Mouse (Mus musculus) embryonic facial prominence, embryonic 12.5 days (tissue): ENCODE data around the gene Eml4. TPM values are rescaled to one million over a fixed set of nuclear protein-coding genes. Genes with fewer than 3 reads are reported as not detected.

ENCODE experiments used
- ATAC-seq: fragments of 200-750 bp; cut with Nextera tagmentation; 2 replicates; pipeline ENCODE4 v1.8.0; 2017; ENCODE audit not compliant: insufficient number of reproducible peaks, insufficient read depth, low FRiP score, low TSS enrichment
- H3K27ac ChIP-seq: fragments of 300-500 bp; sonication (generic); 2 replicates; pipeline ENCODE4 v1.5.1; 2016; ENCODE audit warnings: mild to moderate bottlenecking
- H3K27me3 ChIP-seq: fragments of 300-500 bp; sonication (generic); 2 replicates; pipeline ENCODE4 v1.6.1; 2016; ENCODE audit warnings: mild to moderate bottlenecking, moderate library complexity
- H3K36me3 ChIP-seq: fragments of 300-500 bp; sonication (generic); 2 replicates; pipeline ENCODE4 v1.6.1; 2016; ENCODE audit warnings: mild to moderate bottlenecking
- H3K4me1 ChIP-seq: fragments of 300-500 bp; sonication (generic); 2 replicates; pipeline ENCODE4 v1.6.1; 2016
- H3K4me2 ChIP-seq: fragments of 300-500 bp; sonication (generic); replicated peaks from 2 replicates; pipeline ENCODE4 v1.6.1; 2016; ENCODE audit warnings: mild to moderate bottlenecking, moderate library complexity
- H3K4me3 ChIP-seq: fragments of 300-500 bp; sonication (generic); 2 replicates; pipeline ENCODE4 v1.5.1; 2016; ENCODE audit warnings: mild to moderate bottlenecking
- H3K9ac ChIP-seq: fragments of 300-500 bp; sonication (generic); 2 replicates; pipeline ENCODE4 v1.6.1; 2016; ENCODE audit warnings: mild to moderate bottlenecking, moderate library complexity
- H3K9me3 ChIP-seq: fragments of 300-500 bp; sonication (generic); 2 replicates; pipeline ENCODE4 v1.6.1; 2016; ENCODE audit warnings: mild to moderate bottlenecking, moderate library complexity
- WGBS: fragments of 180-500 bp; shearing (Covaris S2); methylation state at CpG from one replicate; pipeline ENCODE4 v1.1.7; 2016; 5-methylcytosine and 5-hydroxymethylcytosine counted together
- polyA plus RNA-seq: library from polyadenylated mRNA; unstranded; fragments of >200 nt; fragmentation: Nextera tagmentation; extraction: Ambion mirVana; gene quantifications from 2 replicates; pipeline ENCODE4 v1.2.1, GENCODE M21; 2016

The Eml4 gene
- 66.7 and 68.0 TPM in 2 replicates for polyA plus RNA-seq

DNA sequence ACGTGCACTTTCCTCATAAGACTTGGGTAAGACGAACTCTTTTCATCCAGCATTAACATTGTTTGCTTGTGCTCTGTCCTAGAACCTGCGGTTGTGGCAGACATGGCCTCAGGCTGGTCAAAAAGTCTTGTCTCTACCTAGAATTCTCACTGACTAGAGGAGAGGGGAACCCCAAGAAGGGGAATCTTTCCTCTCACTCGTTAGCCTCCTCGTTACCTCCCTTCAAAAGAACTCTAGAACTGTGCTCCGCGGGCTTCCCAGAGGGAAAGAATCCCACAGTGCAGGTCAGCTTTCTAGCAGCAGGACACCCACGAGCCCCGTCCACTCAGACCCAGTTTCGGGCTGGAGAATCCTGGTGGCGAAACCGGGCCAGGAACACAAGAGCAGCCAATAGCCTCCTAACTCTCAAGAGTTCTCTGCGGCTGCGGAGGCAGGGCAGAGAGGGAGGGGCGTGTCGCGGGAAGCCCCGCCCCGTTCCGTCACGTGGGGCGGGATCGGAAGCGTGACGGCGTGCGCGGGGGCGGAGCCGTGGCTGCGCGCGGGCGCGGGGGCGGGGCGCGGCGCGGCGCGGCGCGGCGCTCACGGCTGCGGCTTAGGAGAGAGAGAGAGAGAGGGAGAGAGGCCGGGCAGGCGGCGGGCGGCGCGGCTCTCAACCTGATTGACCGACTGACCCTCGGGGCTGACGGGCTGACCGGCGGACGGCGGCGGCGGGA is at the start of gene Eml4:
Gene Eml4, plus strand, starts transcription at position 553 of the 713 bp plus-strand sequence.
- ATAC-seq, result peak; percentile 89
- peak within 1 kb of the TSS; percentile 66 for H3K4me2 ChIP-seq
- H3K9me3 ChIP-seq, result no peaks in the 10 kb centered on the region
- peak within 1 kb of the TSS; percentile 87 for H3K4me3 ChIP-seq
- H3K9ac ChIP-seq, result peak within 1 kb of the TSS; percentile 95
- H3K4me1 ChIP-seq, result peaks cover 20% of the 10 kb centered on the region
- no peaks in the 10 kb centered on the region for H3K36me3 ChIP-seq
- no peaks in the 10 kb centered on the region for H3K27me3 ChIP-seq
- 2% methylated on average over 53 of the region's 62 CpGs for WGBS
- H3K27ac ChIP-seq, result peak within 1 kb of the TSS; percentile 95

DNA sequence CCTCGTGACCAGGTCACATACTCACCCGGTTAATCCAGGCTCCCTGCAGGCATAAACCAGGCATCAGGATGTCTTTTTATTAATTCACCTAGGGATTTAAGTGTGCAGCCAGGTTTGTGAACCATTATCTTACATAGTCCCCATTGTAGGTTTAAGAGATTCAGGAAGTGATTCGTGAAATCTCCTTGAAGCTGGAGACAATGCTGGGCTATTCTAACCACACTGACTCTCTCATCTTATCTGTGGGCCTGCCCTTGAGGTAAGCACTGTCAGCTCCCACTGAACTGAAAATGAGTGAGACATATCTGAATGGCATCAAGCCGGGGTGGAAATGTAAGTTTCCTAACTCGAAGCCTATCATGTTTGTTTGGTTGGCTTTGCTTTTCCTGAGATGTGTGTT is 49.3 kb upstream of the Eml4 start:
- no peak overlapping the region for H3K4me2 ChIP-seq
- no peaks in the 10 kb centered on the region for H3K27me3 ChIP-seq
- no peak overlapping the region for H3K9ac ChIP-seq
- H3K9me3 ChIP-seq, result no peaks in the 10 kb centered on the region
- no peak for ATAC-seq
- no peaks in the 10 kb centered on the region for H3K36me3 ChIP-seq
- H3K4me3 ChIP-seq, result no peak overlapping the region
- no peak overlapping the region for H3K27ac ChIP-seq
- H3K4me1 ChIP-seq, result no peaks in the 10 kb centered on the region
- 84% methylated on average over 5 of the region's 5 CpGs for WGBS

DNA sequence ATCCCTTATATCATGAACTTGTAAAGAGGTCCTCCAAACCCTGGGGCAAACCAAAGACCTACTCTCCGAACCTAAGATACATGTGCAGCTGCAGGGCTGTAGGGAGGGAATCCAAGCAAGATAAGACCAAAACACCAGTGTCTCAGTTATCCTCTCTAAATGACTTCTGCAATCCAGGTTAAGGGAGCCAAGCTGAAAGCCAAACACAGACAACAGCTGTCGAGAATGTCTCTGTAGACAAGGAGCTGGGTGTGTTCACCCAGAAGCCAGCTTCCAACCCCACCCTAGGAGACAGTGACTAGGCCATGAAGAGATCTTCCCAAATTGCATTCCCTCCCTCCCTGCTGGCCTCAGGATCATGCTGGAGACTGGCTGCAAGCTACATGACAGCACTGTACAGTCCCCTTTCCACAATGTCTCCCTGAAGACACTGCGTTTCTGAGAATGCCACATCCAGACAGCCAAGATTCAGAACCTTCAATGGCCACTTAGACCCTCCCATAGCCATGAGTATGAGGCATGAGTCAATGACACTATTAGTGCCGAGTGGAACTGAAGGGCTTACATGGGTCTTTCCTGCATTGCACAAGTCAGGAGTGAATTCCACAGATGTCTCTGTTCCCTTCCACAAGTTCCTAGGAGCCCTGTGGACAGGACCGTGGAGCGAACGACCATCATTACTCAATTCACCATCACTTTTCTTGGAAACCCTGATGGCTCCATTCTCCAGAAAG is 46.5 kb upstream of the Eml4 start:
- no peaks in the 10 kb centered on the region for H3K27me3 ChIP-seq
- H3K9me3 ChIP-seq, result no peaks in the 10 kb centered on the region
- peaks cover 8% of the 10 kb centered on the region for H3K4me1 ChIP-seq
- no peak for ATAC-seq
- H3K27ac ChIP-seq, result no peak overlapping the region
- no peak overlapping the region for H3K4me3 ChIP-seq
- 83% methylated on average over 7 of the region's 7 CpGs for WGBS
- no peak overlapping the region for H3K4me2 ChIP-seq
- no peak overlapping the region for H3K9ac ChIP-seq
- H3K36me3 ChIP-seq, result no peaks in the 10 kb centered on the region

DNA sequence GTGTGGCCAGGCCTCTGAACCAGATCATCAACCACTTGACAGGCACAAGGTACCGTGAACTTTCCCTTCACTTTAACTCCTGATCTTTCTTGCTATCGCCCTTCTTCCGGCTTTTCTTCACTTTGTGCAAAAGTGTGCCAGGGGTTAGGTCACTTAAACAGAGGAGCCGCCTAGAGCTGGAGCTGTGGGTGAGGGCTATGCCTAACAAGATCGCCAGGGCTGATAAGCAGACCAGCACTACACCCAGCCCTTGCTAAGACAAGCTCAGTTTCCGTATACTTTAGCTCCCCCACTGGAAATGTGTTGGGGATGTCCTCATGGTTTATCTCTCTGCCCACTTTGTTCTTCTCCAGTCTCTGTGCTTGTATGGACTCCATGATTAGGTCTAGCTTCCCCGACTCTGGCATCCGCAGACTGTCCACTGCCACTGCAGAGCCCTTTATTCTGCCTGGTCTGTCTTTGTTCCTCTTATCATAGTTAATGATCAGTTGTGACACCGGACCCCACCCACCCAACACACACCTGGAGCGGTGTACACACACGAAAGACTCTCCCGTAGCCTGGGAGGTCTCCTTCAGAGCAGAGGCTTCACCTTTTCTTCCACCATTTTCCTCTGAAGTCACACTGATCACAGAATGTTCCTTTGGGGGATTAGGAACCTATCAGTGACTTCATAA is 43.6 kb upstream of the Eml4 start:
- Histone ChIP-seq H3K4me3 (no peak overlapping the region), H3K36me3 (no peaks in the 10 kb centered on the region), H3K9ac (no peak overlapping the region), H3K9me3 (no peaks in the 10 kb centered on the region), H3K27ac (no peak overlapping the region), H3K4me1 (peaks cover 11% of the 10 kb centered on the region), H3K4me2 (no peak overlapping the region), H3K27me3 (no peaks in the 10 kb centered on the region)
- WGBS, result 73% methylated on average over 12 of the region's 12 CpGs
- ATAC-seq, result no peak

DNA sequence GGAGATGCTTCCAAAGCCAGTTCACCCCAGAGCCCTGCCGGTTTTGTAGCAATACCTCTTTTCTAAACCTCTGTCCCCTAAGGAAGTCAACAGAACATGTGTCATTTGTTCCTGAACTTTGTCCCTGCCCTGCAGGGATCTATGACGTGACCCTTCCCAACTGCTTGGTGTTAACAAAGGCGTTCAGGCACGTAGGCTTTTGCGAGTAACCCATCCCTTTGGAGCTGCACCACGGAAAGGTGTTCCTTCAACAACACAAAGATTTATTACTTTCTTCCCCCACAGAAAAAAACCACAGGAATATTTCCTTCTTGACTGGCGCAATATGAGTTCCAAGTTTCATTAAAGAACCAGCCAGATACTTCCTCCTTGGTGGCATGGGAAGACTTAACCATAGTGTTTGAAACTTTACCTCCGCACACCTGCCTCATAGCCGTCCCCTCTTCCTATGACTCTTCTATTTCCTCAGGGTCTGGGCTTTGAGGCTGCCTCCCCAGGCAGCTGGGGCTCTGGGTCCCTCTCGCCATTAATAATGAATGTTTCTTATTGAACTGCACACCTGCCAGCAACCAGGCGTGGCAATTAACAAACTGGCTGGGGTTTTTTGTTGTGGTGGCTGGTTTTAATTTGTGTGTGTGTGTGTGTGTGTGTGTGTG is 43.0 kb upstream of the Eml4 start:
- Histone ChIP-seq H3K27me3 (no peaks in the 10 kb centered on the region), H3K9me3 (no peaks in the 10 kb centered on the region), H3K27ac (no peak overlapping the region), H3K4me2 (no peak overlapping the region), H3K4me1 (peaks cover 18% of the 10 kb centered on the region), H3K4me3 (no peak overlapping the region), H3K9ac (no peak overlapping the region), H3K36me3 (no peaks in the 10 kb centered on the region)
- WGBS, result 65% methylated on average over 11 of the region's 11 CpGs
- no peak for ATAC-seq

DNA sequence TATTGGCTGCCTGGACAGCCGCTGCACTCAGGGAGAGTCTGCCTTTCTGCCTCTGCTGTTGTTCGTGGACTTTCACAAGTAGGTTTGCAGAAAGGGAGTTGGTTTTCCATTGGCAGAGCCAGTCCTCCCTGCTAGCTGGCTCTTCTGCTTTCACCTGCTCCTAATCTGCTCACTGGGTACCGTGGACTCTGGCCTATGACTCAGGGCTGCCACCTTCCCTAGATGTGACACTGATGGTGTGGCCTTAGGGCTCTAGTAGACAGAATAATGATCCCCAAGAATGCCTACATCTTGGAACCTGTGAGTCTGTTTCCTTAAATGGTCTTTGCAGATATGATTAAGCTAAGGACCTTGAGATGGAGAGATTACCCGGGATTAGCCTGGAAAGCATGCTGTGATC is 42.3 kb upstream of the Eml4 start:
- Histone ChIP-seq H3K9ac (no peak overlapping the region), H3K4me2 (no peak overlapping the region), H3K4me1 (peaks cover 18% of the 10 kb centered on the region), H3K36me3 (no peaks in the 10 kb centered on the region), H3K4me3 (no peak overlapping the region), H3K9me3 (no peaks in the 10 kb centered on the region), H3K27ac (no peak overlapping the region), H3K27me3 (no peaks in the 10 kb centered on the region)
- WGBS, result 49% methylated on average over 4 of the region's 4 CpGs
- ATAC-seq, result no peak

DNA sequence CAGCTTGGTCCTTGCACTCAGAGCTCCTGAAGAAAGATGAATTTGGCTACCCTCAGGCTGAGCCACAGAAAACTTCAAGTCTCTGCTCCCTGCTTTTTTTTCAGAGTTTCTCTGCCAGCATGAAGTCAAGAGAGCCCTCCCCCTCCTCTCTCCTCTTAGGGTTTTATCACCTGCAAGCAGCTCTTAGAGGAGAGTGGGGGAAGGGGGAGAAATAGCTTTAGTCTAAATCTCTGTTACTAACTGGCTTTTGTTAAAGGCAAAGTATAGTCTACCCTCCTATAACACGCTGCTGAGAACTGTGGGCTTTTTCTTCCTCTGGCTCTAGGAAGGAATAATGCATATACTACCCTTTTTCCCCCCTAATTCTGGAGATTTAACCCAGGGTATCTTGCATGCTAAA is 41.5 kb upstream of the Eml4 start:
- peaks cover 18% of the 10 kb centered on the region for H3K4me1 ChIP-seq
- H3K36me3 ChIP-seq, result no peaks in the 10 kb centered on the region
- H3K9me3 ChIP-seq, result no peaks in the 10 kb centered on the region
- 33% methylated on average over 1 of the region's 1 CpGs for WGBS
- H3K27me3 ChIP-seq, result no peaks in the 10 kb centered on the region
- ATAC-seq, result no peak
- H3K4me2 ChIP-seq, result no peak overlapping the region
- no peak overlapping the region for H3K4me3 ChIP-seq
- H3K27ac ChIP-seq, result no peak overlapping the region
- H3K9ac ChIP-seq, result no peak overlapping the region

DNA sequence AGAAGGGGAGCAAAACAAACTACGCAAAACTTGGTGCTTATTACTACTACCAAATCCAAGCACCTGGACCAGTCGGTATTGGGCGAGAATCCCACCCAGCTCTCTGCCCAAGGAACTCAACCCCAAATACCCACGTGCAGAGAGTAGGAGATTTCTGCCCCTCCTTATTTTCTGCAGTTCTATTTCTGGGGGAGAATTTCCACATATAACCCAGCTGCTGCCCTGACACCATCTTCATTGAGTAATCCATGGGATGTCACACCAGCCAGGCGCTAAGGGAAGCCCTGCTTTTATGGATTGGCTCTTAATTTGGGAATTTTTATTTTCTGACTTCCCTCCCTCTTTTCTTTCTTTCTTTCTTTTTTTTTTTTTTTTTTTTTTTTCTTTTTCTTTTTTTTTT is 38.9 kb upstream of the Eml4 start:
- Histone ChIP-seq H3K9ac (no peak overlapping the region), H3K4me1 (peaks cover 18% of the 10 kb centered on the region), H3K9me3 (no peaks in the 10 kb centered on the region), H3K4me3 (no peak overlapping the region), H3K27ac (no peak overlapping the region), H3K36me3 (no peaks in the 10 kb centered on the region), H3K4me2 (no peak overlapping the region), H3K27me3 (no peaks in the 10 kb centered on the region)
- no peak for ATAC-seq
- 75% methylated on average over 5 of the region's 5 CpGs for WGBS

DNA sequence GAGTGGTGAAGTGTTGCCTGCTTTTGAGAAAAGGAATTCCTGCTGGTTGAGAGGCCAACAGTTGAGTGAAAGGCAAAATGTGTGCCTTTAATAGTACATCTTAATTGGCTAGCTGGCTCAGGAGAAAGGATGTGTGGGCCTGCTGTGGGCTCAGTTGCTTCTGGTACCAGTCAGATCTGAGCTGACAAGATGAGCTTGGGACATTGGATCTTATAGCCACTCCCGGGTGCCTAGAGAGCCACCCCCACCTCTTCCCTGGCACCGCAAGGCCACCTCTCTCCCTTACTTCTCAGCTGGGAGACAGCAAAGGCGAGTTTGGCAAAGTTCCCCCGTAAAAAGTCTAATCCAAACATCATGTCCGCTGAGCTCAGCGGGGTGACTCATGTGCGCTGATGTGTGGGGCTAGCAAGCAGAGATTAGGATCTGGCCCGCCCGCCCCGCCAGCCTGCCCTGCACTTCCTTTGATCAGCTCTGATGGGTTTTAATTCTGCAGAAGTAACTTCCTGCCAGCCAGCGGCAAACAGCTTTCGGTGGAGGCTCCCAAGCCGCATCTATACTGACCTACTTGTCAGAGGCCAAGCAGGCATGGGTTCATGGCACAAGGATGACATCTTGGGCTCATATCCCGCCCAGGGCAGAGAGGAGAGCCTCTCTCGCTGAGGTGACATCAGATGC is 38.4 kb upstream of the Eml4 start:
- peaks cover 16% of the 10 kb centered on the region for H3K4me1 ChIP-seq
- H3K36me3 ChIP-seq, result no peaks in the 10 kb centered on the region
- 0 out of 2 replicates have a peak, but pooled peaks have one; percentile 37 for ATAC-seq
- WGBS, result 5% methylated on average over 15 of the region's 15 CpGs
- no peaks in the 10 kb centered on the region for H3K9me3 ChIP-seq
- peak overlapping the region; percentile 70 for H3K27ac ChIP-seq
- no peaks in the 10 kb centered on the region for H3K27me3 ChIP-seq
- H3K9ac ChIP-seq, result no peak overlapping the region
- H3K4me2 ChIP-seq, result peak overlapping the region; percentile 36
- H3K4me3 ChIP-seq, result no peak overlapping the region

DNA sequence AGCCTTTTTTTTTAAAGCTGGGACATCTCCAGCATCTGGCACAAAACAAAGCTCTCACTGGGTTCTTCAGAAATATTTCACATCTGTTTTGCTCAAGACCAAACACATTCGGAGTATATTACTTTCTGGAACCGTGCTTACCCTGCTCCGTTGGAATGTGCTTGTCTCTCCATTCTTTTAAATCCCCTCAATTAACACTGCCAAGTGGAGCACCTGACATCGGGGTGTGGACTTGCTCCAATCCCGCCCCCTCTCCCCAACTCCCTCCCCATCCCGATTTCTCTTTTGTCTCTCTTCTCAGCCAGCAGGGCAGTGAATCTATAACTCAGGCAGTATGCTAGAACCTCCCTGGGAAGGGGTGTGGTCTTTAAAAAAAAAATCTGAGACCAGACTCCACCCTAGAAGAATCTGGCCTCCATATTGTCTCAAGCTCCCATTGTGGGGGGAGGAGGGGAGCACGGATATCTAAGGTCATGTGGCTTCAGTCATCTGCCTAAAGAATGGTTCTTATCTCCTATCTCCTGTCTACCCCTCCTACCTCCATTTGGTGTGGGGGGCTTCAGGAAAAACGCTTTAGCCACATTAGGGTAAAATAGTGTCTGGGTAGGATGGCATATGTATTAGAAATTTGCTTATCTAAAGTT is 37.6 kb upstream of the Eml4 start:
- ATAC-seq, result no peak
- Histone ChIP-seq H3K9me3 (no peaks in the 10 kb centered on the region), H3K36me3 (no peaks in the 10 kb centered on the region), H3K9ac (no peak overlapping the region), H3K4me1 (peaks cover 15% of the 10 kb centered on the region; the same call in 1 of the 2 replicates), H3K4me2 (no peak overlapping the region), H3K27me3 (no peaks in the 10 kb centered on the region), H3K27ac (no peak overlapping the region), H3K4me3 (no peak overlapping the region)
- WGBS, result 37% methylated on average over 8 of the region's 8 CpGs

DNA sequence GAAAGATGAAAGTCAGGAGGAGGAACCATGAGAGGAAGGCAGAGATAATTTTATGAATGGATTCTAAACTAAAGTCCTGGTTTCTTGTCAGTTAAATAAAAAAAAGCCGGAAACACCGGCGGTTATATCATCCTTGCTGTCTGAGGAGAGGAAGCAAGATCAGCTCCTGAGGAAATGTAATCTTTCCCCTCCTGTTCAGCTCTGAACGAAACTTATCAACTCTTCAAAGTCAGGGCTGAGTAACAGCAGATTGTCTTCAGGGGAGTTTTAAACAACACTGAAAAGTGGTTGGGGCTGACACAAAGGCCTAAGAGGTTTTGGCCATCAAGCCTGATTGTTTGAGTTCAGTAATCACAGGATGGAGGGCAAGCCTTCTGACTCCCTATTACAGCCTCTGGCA is 35.3 kb upstream of the Eml4 start:
- Histone ChIP-seq H3K4me1 (peaks cover 7% of the 10 kb centered on the region; the same call in 1 of the 2 replicates), H3K4me2 (no peak overlapping the region), H3K9me3 (0 out of 2 replicates have a peak, but pooled peaks cover 12% of the 10 kb centered on the region), H3K27me3 (no peaks in the 10 kb centered on the region), H3K9ac (no peak overlapping the region), H3K4me3 (no peak overlapping the region), H3K27ac (no peak overlapping the region), H3K36me3 (no peaks in the 10 kb centered on the region)
- ATAC-seq, result no peak
- WGBS, result 45% methylated on average over 4 of the region's 4 CpGs
